Mouse (Mus musculus) right cerebral cortex, adult 2 months (tissue): Measurements from ENCODE around the gene Homer2.
A peak's percentile ranks its signal among the peaks of the same experiment; 100 is the strongest.

Source experiments
- DNase-seq, 2 experiments: peaks; one replicate each; pipeline ENCODE4 v3.0.0; 2021 to 2022; ENCODE audit warnings: low spot score in 2 of 2

The Homer2 gene

GRCm38 (mm10) chr7:81698357-81698756, 9.0 kb downstream of the Homer2 start:
- peak in 1 of 2 experiments; percentile 19 for DNase-seq

- no peak for DNase-seq
Observed at GRCm38 (mm10) chr7:81697954-81698353, 9.4 kb downstream of the Homer2 start.

GRCm38 (mm10) chr7:81695763-81696533, 11.4 kb downstream of the Homer2 start:
- DNase-seq = no peak

GRCm38 (mm10) chr7:81691067-81691466, 16.3 kb downstream of the Homer2 start:
- no peak for DNase-seq

- DNase-seq = no peak
Observed at GRCm38 (mm10) chr7:81689116-81689681, 18.1 kb downstream of the Homer2 start.

- DNase-seq = no peak
Observed at GRCm38 (mm10) chr7:81688378-81688777, 18.9 kb downstream of the Homer2 start.

- no peak for DNase-seq
Observed at GRCm38 (mm10) chr7:81687684-81688316, 19.5 kb downstream of the Homer2 start.

GRCm38 (mm10) chr7:81685375-81685774, 22.0 kb downstream of the Homer2 start:
- no peak for DNase-seq

- no peak for DNase-seq
Observed at GRCm38 (mm10) chr7:81683779-81684422, 23.4 kb downstream of the Homer2 start.

- no peak for DNase-seq
Observed at GRCm38 (mm10) chr7:81681386-81681785, 25.9 kb downstream of the Homer2 start.

GRCm38 (mm10) chr7:81673359-81674013, 33.8 kb downstream of the Homer2 start:
- DNase-seq = no peak

GRCm38 (mm10) chr7:81672735-81673291, 34.5 kb downstream of the Homer2 start:
- peak in 1 of 2 experiments; percentile 30 for DNase-seq

GRCm38 (mm10) chr7:81667156-81667555, 40.2 kb downstream of the Homer2 start:
- DNase-seq = no peak

GRCm38 (mm10) chr7:81666585-81666984, 40.7 kb downstream of the Homer2 start:
- DNase-seq = no peak

- no peak for DNase-seq
Observed at GRCm38 (mm10) chr7:81663057-81663456, 44.3 kb downstream of the Homer2 start.

- DNase-seq = no peak
Observed at GRCm38 (mm10) chr7:81657631-81658347, 49.5 kb downstream of the Homer2 start.

GRCm38 (mm10) chr7:81657055-81657454, 50.3 kb downstream of the Homer2 start:
- DNase-seq = no peak

GRCm38 (mm10) chr7:81656635-81657034, 50.7 kb downstream of the Homer2 start:
- no peak for DNase-seq

- no peak for DNase-seq
Observed at GRCm38 (mm10) chr7:81654946-81655718, 52.2 kb downstream of the Homer2 start.

- peak; percentile 37 to 40 for DNase-seq
Observed at GRCm38 (mm10) chr7:81653988-81654387, 53.3 kb downstream of the Homer2 start.
